Mouse (Mus musculus) cerebral cortex, adult 2 months (tissue): Measurements from ENCODE around the gene Ccdc116.

ENCODE experiments used
- WGBS: fragments of 180-500 bp; shearing (Covaris S2); methylation state at CpG from one replicate; pipeline ENCODE4 v1.1.7; 2018; 5-methylcytosine and 5-hydroxymethylcytosine counted together

The Ccdc116 gene

DNA sequence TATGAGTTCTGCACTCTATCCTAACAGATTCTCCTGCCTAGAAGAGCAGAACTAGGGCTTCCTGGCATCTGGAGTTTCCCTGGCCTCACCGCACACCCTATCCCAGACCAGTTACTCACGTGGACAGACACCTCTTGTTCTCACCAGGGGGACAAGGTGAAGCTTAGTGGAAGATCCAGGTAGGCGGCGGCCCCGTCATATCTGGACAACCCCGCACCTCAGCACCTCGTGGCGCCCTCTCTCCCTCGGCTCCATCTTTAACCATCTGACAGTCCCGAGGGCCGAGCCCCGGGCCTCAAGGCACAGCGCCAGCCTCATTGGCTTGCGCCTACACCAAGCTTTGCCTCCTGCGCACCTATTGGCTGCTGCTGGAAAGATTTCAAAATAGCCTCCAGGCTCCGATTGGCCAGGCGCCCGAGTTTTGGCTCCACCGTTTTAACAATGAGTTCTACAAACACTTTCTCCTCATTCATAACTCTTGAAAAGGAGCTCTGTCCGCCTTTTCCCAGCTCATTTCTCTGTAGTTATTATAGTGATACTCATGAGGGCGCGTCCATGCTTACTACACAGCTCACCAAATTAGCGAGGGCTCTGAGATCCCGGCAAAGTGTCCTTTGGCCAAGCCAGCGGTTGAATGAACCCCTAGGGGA is 22.0 kb downstream of the Ccdc116 start, which contains the start of gene 2610318N02Rik:
Gene 2610318N02Rik (minus strand): TSS at position 297 of the 650 bp plus-strand sequence.
- 9% methylated on average over 25 of the region's 25 CpGs for WGBS

DNA sequence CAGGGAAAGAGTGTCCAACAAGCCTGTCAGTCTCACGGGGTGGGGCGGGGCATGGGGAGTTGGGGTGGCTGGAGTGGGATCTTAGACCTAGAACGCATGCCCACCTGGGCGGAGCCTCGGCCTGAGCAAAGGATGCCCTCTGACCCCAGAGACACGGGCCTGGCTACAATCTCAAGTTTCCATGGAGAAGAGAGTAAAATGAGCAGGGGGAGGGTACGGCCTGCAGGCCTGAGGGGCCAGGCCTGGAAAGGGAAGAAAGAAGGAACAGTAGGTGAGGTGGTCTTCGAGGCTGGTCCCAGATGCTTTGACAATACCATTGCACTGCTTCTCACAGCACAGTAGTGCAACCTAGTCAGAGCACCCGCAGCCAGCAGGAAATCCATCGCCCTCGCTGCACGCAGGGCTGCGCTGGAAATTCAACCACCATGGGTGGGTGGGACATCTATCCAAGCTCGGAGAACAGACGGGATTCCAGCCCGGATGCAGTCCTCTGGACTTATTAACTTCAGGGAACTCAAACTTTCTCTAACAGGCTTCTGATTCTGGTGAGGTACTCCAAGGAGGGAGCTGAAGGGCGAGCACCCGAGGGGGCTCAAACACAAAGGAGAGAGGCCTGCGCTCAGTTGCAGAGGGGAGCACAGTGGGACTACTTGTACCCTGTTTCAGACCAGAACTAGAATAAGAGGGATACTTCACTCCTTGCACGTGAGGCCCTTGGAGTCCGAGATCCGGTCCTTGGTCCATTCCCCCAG is 22.7 kb downstream of the Ccdc116 start:
- WGBS = 38% methylated on average over 22 of the region's 22 CpGs

DNA sequence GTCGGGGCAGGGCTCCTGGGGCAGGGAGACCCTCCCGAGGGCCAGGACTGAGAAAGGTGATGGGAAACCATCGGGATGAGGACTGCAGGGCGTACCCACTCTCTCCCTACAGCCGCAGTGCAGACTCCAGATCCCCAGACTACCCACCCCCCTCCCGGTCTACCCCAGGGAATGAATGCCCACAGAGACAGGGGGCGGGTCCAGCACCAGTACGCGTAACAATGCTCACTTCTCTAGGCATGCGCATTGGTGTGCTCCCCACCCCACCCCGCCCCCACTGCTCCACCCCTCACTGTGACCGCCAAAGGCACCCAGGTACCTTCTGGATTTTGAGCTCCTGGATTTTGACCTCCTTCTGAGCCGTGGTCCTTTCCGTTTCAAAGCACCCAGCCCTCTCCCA is 25.5 kb downstream of the Ccdc116 start:
- WGBS = 39% methylated on average over 14 of the region's 14 CpGs

DNA sequence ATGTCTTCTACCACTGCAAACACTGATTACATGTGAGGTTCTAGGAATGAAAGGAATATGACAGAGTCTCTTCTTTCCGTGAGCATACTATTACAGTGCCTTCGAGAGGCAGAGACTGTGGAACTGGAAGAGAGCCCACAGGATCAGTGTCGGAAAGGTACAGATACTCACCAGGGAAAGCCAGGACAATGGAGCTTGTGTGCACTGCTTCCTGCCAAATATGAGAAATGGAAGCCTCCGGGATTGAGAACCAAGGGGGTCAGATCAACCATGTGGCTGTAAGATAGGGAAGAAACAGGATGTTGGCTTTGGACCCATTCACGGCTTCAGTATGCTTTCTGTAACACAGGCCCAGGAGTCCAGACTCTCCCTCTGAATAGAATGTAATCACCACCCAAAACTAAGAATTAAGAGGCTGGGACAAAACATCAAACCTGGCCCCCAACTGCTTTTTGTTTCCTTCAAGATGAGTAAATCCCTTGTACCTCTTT is 29.7 kb downstream of the Ccdc116 start:
- 82% methylated on average over 5 of the region's 5 CpGs for WGBS

DNA sequence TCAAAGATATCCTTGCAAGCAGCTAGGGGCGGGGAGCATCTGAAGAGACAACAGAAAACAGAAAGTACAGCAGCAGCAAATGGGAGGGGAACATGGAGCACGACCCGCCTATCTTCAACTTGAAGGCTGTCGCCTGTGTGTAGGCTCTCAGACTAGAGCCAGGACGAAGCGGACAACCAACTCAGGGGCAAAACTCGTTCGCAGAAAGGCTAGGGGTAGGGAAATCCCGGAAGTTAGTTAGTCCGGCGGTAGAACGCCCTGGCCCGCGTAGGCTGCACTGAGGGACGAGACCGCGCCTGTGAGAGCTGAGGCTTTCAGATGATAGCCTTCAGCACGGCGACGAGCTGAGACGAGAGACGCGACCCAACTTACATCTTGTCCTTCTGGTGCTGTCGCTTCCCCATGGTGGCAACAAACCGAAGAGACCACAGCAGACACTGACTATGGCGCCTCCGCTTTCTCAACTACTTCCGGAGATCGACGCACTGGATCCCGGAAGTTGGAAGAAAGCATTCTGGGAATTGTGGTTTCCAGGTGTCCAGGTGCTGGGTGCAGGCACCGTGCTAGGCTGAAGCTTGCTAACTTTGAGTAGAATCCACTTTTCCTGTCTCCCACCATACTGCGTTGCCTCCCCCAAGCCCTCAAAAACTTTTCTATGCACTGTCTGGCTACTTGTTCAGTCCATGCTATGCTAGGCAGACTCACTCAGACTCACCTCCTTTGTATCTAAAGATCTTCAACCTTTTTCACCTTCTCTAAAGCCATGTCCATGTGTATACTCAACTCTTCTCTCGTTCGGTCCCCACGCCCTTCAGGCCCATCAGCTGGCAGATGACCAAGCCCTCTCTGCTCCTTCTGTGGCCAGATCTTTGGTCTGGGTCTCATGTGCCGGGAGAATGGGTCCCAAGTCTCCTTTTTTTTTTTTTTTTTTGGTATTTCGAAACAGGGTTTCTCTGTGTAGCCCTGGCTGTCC is 36.0 kb downstream of the Ccdc116 start, which contains the start of gene Ppil2:
Gene Ppil2 (minus strand): TSS at position 487 of the 973 bp plus-strand sequence.
- WGBS = 8% methylated on average over 38 of the region's 38 CpGs

DNA sequence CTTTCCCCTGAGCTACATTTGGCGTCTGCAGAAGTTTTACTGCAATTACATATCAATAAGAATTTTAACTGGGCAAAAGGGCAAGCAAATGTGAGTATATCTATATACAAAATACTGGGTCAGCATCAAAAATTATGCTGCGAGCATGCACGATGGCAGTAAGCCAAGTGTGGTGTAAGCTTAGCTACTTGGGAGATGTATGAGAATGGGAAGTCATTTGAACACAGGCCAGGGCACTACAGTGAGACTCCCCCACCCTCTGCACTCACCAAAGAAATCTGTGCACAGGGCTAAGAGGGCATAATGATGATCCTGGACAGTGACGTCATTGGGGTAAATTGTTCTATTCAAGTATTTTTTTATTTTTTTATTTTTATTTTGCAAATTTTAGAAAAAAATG is 42.4 kb downstream of the Ccdc116 start:
- WGBS = 69% methylated on average over 4 of the region's 4 CpGs

DNA sequence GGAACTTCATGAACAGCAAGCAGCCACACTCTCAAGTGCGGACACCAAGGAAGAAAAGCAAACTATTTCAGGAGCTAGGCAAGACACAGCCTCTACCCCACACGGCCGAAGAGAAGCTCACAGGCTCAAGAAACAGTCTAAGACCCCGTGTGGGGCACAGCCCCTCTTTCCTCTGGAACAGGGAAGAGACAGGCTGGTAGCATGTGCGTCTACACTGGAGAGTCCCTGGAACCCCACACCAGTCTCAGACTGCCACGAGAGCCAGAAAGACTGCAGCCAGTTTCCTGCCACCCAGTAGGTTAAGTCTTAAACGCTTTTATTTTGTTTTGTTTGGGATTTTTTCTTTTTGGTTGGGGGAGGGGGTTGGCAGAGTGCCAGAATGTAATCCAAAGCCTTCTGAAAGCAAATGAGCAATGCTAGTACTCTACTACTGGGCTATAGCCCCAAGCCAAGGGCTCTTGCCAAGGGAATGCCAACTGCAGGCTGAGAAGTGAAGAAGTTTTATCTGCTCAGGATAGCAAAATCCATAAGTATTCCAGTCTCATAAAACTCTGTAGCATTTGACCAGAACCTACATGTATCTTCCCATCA is 44.3 kb downstream of the Ccdc116 start:
- 49% methylated on average over 7 of the region's 7 CpGs for WGBS

DNA sequence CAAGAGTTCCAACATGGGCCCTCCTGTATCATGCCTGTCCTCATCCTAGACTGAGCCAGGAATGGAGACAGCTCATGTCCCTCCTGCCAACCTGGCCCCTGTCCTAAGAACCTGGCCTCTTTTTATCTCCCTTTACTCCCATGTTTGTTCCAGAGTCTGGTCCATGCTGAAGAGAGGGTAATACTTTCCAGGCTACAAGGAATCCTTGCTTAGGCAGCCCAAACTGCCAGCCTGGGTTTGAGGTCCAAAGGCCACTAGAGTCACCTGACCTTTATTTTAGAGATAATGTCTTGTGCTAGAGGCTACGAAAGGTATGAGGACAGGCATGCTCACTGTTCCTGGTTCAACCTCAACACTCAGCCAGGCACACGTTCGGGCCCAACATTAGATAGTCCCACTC is 50.1 kb downstream of the Ccdc116 start:
- WGBS = 97% methylated on average over 3 of the region's 3 CpGs
